ENCODE assay signal across 23 mouse cellular contexts in genomic region chr13:46294365-46294764, GRCm38 (mm10). TPM values are rescaled to one million over a fixed set of nuclear protein-coding genes. Genes with fewer than 3 reads are reported as not detected.
A peak's percentile ranks its signal among the peaks of the same experiment; 100 is the strongest.
DNase-seq lines count a peak whose midpoint lies in the region; ATAC-seq and TF ChIP-seq lines count a peak whose summit lies in the region.
"Had no signal": no experiment of that assay in that cellular context is flagged by ENCODE, and none has a peak within 500 bp of the region (broad histone marks: within the 10 kb centered on the region; RNA-seq: fewer than 3 reads in every experiment).

No protein-coding gene starts in this region.

- H3K9ac ChIP-seq in kidney, postnatal 0 days (ENCODE audit: low read depth, low read length), result no peak overlapping the region
- no peak overlapping the region for H3K9ac ChIP-seq in intestine, embryonic 16.5 days (ENCODE audit: low read depth, low read length)
- H3K9ac ChIP-seq: embryonic facial prominence, embryonic 13.5 days; forebrain, embryonic 12.5 days had no signal

- TF ChIP-seq CTCF in kidney, postnatal 0 days (IDR thresholded peaks at IDR 0.05; ENCODE audit: low read depth), result no peak

- H3K4me1 ChIP-seq in kidney, postnatal 0 days (replicated peaks; ENCODE audit: insufficient read depth, low read length), result no peaks in the 10 kb centered on the region
- peaks cover 4% of the 10 kb centered on the region for H3K4me1 ChIP-seq in intestine, embryonic 16.5 days (ENCODE audit: control insufficient read depth, insufficient read depth, low read length)
- H3K4me1 ChIP-seq: embryonic facial prominence, embryonic 13.5 days; forebrain, embryonic 12.5 days; heart, embryonic 10.5 days had no signal

- H3K4me2 ChIP-seq in kidney, postnatal 0 days (ENCODE audit: low read length), result no peak overlapping the region
- H3K4me2 ChIP-seq in intestine, embryonic 16.5 days (ENCODE audit: low read depth, low read length), result no peak overlapping the region
- H3K4me2 ChIP-seq: embryonic facial prominence, embryonic 13.5 days; forebrain, embryonic 12.5 days had no signal

- H3K27ac ChIP-seq in kidney, postnatal 0 days, result peak overlapping the region; percentile 13; the same call in 1 of the 2 replicates
- H3K27ac ChIP-seq in intestine, embryonic 16.5 days (ENCODE audit: low read length), result no peak overlapping the region
- H3K27ac ChIP-seq: embryonic facial prominence, embryonic 13.5 days; forebrain, embryonic 12.5 days; heart, embryonic 10.5 days had no signal

- H3K36me3 ChIP-seq in kidney, postnatal 0 days (ENCODE audit: insufficient read depth, low read length), result no peaks in the 10 kb centered on the region
- H3K36me3 ChIP-seq in intestine, embryonic 16.5 days (ENCODE audit: control insufficient read depth, insufficient read depth, low read length), result no peaks in the 10 kb centered on the region
- H3K36me3 ChIP-seq: embryonic facial prominence, embryonic 13.5 days; forebrain, embryonic 12.5 days; heart, embryonic 10.5 days had no signal

- no peak; the same call in 1 of the 2 replicates for ATAC-seq in kidney, postnatal 0 days (replicated peaks; ENCODE audit: low FRiP score, low read depth)
- peak; percentile 52; the same call in 1 of the 2 replicates for ATAC-seq in intestine, embryonic 16.5 days
- ATAC-seq: activated CD4-positive, CD25-positive, alpha-beta regulatory T cell, adult 4 months; forebrain, embryonic 16.5 days; Patski had no signal

- H3K27me3 ChIP-seq in kidney, postnatal 0 days (ENCODE audit: insufficient read depth, low read length), result no peaks in the 10 kb centered on the region
- no peaks in the 10 kb centered on the region for H3K27me3 ChIP-seq in intestine, embryonic 16.5 days (replicated peaks; ENCODE audit: control insufficient read depth, insufficient read depth, low read length)
- H3K27me3 ChIP-seq: CH12.LX; embryonic facial prominence, embryonic 13.5 days; forebrain, embryonic 12.5 days; Patski had no signal

- no peak overlapping the region for H3K4me3 ChIP-seq in kidney, postnatal 0 days (replicated peaks; ENCODE audit: low read depth, low read length)
- no peak overlapping the region for H3K4me3 ChIP-seq in intestine, embryonic 16.5 days (ENCODE audit: low read length)
- H3K4me3 ChIP-seq: embryonic facial prominence, embryonic 13.5 days; forebrain, embryonic 12.5 days; heart, embryonic 10.5 days had no signal

- DNase-seq in kidney, adult 18-20 months, result peak; percentile 41
- no peak for DNase-seq in kidney, postnatal 4 days
- DNase-seq in kidney, postnatal 0 days (ENCODE audit: low spot score), result peak; percentile 11
- DNase-seq in kidney, postnatal 25 days, result no peak
- peak; percentile 22 to 83 for DNase-seq in kidney, postnatal 36 days
- DNase-seq: adrenal gland, postnatal 14 days; cerebellum, adult 11-12 months; cerebellum, adult 9-11 months; cerebellum, postnatal 36 days; gastrocnemius, postnatal 10 days; heart, adult 18-20 months; heart, postnatal 10 days; heart, postnatal 4 days had no signal

- no peaks in the 10 kb centered on the region for H3K9me3 ChIP-seq in kidney, postnatal 0 days (replicated peaks; ENCODE audit: low read length)
- no peaks in the 10 kb centered on the region for H3K9me3 ChIP-seq in intestine, embryonic 16.5 days (ENCODE audit: control insufficient read depth, low read length)
- H3K9me3 ChIP-seq: embryonic facial prominence, embryonic 13.5 days; forebrain, embryonic 12.5 days; heart, embryonic 10.5 days had no signal

RNA-seq across cellular contexts. Expression of gene Stmnd1, which starts 20.8 kb away (rescaled TPM):
- polyA plus RNA-seq in kidney, postnatal 0 days (2015; fragmentation: Nextera tagmentation; extraction: Ambion mirVana), result 0.26 and 0.46 TPM in 2 replicates
- polyA plus RNA-seq in intestine, embryonic 16.5 days (2015; fragmentation: Nextera tagmentation; extraction: Ambion mirVana), result 0.10 and 0.29 TPM in 2 replicates
- polyA plus RNA-seq: activated CD4-positive, CD25-positive, alpha-beta regulatory T cell, adult 4 months; embryonic facial prominence, embryonic 13.5 days; forebrain, embryonic 12.5 days; forebrain, embryonic 16.5 days; frontal cortex, adult 2 months; heart, embryonic 14.5 days; Patski had no signal

Comparison
In these comparisons a context has a peak if more than half of its experiments do, and no peak if none do; other contexts are left out.
1. DNase-seq: peak in kidney, adult 18-20 months (single experiment), kidney, postnatal 0 days (single experiment) and kidney, postnatal 36 days (2 of 2); none in kidney, postnatal 4 days (0 of 2) and kidney, postnatal 25 days (0 of 2).